Mouse (Mus musculus) midbrain, embryonic 14.5 days (tissue): ENCODE results near the gene Prkar1a. TPM values are rescaled to one million over a fixed set of nuclear protein-coding genes. Genes with fewer than 3 reads are reported as not detected.

Experiments
- ATAC-seq: fragments of 200-750 bp; cut with Nextera tagmentation; 2 replicates; pipeline ENCODE4 v1.8.0; 2017; ENCODE audit warnings: moderate number of reproducible peaks, moderate library complexity; ENCODE audit not compliant: low FRiP score, low TSS enrichment
- DNase-seq: peaks from one replicate; pipeline ENCODE4 v3.0.0-alpha.2; 2015
- H3K27ac ChIP-seq: fragments of 300-500 bp; sonication (generic); replicated peaks from 2 replicates; pipeline ENCODE4 v1.5.1; 2014; ENCODE audit warnings: mild to moderate bottlenecking, low read depth, low read length, moderate library complexity
- H3K27me3 ChIP-seq: fragments of 300-500 bp; sonication (generic); 2 replicates; pipeline ENCODE4 v1.6.1; 2014; ENCODE audit warnings: low read length, control low read depth, mixed read lengths; ENCODE audit not compliant: control insufficient read depth, insufficient read depth
- H3K36me3 ChIP-seq: fragments of 300-500 bp; sonication (generic); 2 replicates; pipeline ENCODE4 v1.6.1; 2014; ENCODE audit warnings: low read length, control low read depth; ENCODE audit not compliant: control insufficient read depth, insufficient read depth
- H3K4me1 ChIP-seq: fragments of 300-500 bp; sonication (generic); 2 replicates; pipeline ENCODE4 v1.6.1; 2014; ENCODE audit warnings: mild to moderate bottlenecking, antibody characterized with exemption, low read length, control low read depth; ENCODE audit not compliant: control insufficient read depth, insufficient read depth
- H3K4me2 ChIP-seq: fragments of 300-500 bp; sonication (generic); 2 replicates; pipeline ENCODE4 v1.6.1; 2014; ENCODE audit warnings: mild to moderate bottlenecking, low read length, moderate library complexity
- H3K4me3 ChIP-seq: fragments of 300-500 bp; sonication (generic); replicated peaks from 2 replicates; pipeline ENCODE4 v1.5.1; 2014; ENCODE audit warnings: low read depth, low read length
- H3K9ac ChIP-seq: fragments of 300-500 bp; sonication (generic); replicated peaks from 2 replicates; pipeline ENCODE4 v1.6.1; 2014; ENCODE audit warnings: mild to moderate bottlenecking, low read length, moderate library complexity
- H3K9me3 ChIP-seq: fragments of 300-500 bp; sonication (generic); 2 replicates; pipeline ENCODE4 v1.6.1; 2016; ENCODE audit warnings: low read length, control low read depth, mixed read lengths; ENCODE audit not compliant: control insufficient read depth
- WGBS: fragments of 180-500 bp; shearing (Covaris S2); extraction: QIAGEN DNeasy Blood & Tissue Kit; methylation state at CpG from one replicate; pipeline ENCODE4 v1.1.7; 2014; 5-methylcytosine and 5-hydroxymethylcytosine counted together
- polyA plus RNA-seq: library from polyadenylated mRNA; unstranded; fragments of >200 nt; fragmentation: Nextera tagmentation; extraction: Ambion mirVana; gene quantifications from 2 replicates; pipeline ENCODE4 v1.2.1, GENCODE M21; 2014

The Prkar1a gene
- polyA plus RNA-seq, 1 experiment from 2014 or later: 582 TPM

- Histone ChIP-seq H3K4me1 (no peaks in the 10 kb centered on the region), H3K36me3 (no peaks in the 10 kb centered on the region), H3K27me3 (no peaks in the 10 kb centered on the region), H3K9ac (no peak overlapping the region), H3K4me2 (no peak overlapping the region), H3K9me3 (no peaks in the 10 kb centered on the region), H3K27ac (no peak overlapping the region), H3K4me3 (no peak overlapping the region)
- DNase-seq (no peak), ATAC-seq (no peak)
- WGBS: 92% methylated on average over 12 of the region's 12 CpGs
These were observed 66.1 kb downstream of the Prkar1a start for GRCm38 (mm10) chr11:109715311-109715781.

GRCm38 (mm10) chr11:109716981-109717380 is 67.8 kb downstream of the Prkar1a start:
- Histone ChIP-seq H3K27ac (no peak overlapping the region), H3K9ac (no peak overlapping the region), H3K36me3 (no peaks in the 10 kb centered on the region), H3K4me3 (no peak overlapping the region), H3K9me3 (no peaks in the 10 kb centered on the region), H3K27me3 (peaks cover 11% of the 10 kb centered on the region), H3K4me1 (peaks cover 8% of the 10 kb centered on the region; the same call in 1 of the 2 replicates), H3K4me2 (no peak overlapping the region)
- DNase-seq: no peak
- 78% methylated on average over 7 of the region's 7 CpGs for WGBS
- ATAC-seq: no peak

GRCm38 (mm10) chr11:109717448-109717847 is 68.2 kb downstream of the Prkar1a start:
- Histone ChIP-seq H3K4me3 (no peak overlapping the region), H3K36me3 (no peaks in the 10 kb centered on the region), H3K9me3 (no peaks in the 10 kb centered on the region), H3K4me2 (no peak overlapping the region), H3K4me1 (peaks cover 13% of the 10 kb centered on the region), H3K9ac (no peak overlapping the region), H3K27ac (no peak overlapping the region), H3K27me3 (peaks cover 14% of the 10 kb centered on the region)
- no peak for ATAC-seq
- WGBS: 81% methylated on average over 5 of the region's 5 CpGs
- DNase-seq: no peak

DNA sequence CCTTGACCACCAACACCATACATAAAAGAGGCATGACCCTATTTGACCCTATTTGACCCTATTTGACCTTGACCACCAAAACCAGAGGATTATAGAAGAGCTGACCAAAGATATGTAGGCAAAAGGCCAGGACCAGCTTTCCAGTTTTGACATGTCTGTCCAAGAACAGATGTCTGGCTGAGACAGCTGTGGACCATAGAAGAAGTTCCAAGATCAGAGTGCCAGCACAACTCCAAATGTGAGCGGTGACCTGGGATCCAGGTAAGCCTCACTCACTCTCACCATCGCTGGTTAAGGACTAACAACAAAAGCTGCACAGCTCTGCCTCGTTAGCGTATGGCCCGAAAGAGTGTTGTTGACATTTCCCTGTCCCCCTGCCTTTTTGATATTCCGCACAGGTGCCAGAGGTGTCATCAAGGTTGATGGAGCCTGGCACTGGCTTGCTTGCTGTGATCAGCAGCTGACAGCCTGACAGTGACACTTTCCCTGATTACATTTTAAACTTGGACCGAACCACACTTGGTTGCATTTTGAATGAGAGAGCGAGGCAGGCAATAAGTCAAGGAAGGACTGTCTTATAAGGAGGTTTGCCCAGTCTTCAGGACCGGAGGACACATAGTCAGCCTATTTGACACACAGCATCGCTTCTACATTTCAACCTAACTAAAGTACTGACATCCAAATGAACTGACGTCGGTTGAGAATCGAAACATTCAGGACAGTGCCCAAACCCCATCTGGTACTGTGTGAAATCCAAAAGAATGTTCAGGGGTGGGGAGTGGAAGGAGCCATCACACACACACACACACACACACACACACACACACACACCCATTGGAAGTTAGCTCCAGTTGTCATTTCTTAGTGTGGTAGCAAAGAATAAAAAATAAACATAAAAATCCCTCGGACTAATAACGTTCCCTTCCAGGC is 69.0 kb downstream of the Prkar1a start:
- ATAC-seq (no peak), DNase-seq (no peak)
- Histone ChIP-seq H3K36me3 (no peaks in the 10 kb centered on the region), H3K4me1 (peaks cover 13% of the 10 kb centered on the region), H3K4me3 (no peak overlapping the region), H3K27me3 (peaks cover 16% of the 10 kb centered on the region), H3K4me2 (no peak overlapping the region), H3K27ac (no peak overlapping the region), H3K9me3 (no peaks in the 10 kb centered on the region), H3K9ac (no peak overlapping the region)
- 87% methylated on average over 15 of the region's 15 CpGs for WGBS

Other genes starting within 250 kb of the Prkar1a start
- not detected in 2 replicates for gene 9930022D16Rik, start 235.5 kb upstream of the Prkar1a start, polyA plus RNA-seq
- gene Amz2, start 223.5 kb upstream of the Prkar1a start, polyA plus RNA-seq: 63.6 and 78.7 TPM in 2 replicates
- 1.3 and 2.7 TPM in 2 replicates for gene Arsg, start 176.0 kb upstream of the Prkar1a start, polyA plus RNA-seq
- gene Slc16a6, start 175.8 kb upstream of the Prkar1a start, polyA plus RNA-seq: 2.8 and 3.1 TPM in 2 replicates
- gene Wipi1, start 37.4 kb upstream of the Prkar1a start, polyA plus RNA-seq: 6.5 and 9.9 TPM in 2 replicates
- 1.00 and 3.1 TPM in 2 replicates for gene Fam20a, start 72.9 kb downstream of the Prkar1a start, polyA plus RNA-seq
- not detected in 2 replicates for gene 1700012B07Rik, start 178.6 kb downstream of the Prkar1a start, polyA plus RNA-seq